Mouse (Mus musculus) CD4-positive, CD25-positive, alpha-beta regulatory T cell, adult 4 months (primary cell): ENCODE results near the gene Arsk. TPM values are rescaled to one million over a fixed set of nuclear protein-coding genes. Genes with fewer than 3 reads are reported as not detected.

Experiments used
- ATAC-seq: one replicate; pipeline ENCODE4 v1.8.0; 2017
- polyA plus RNA-seq, 2 experiments: library from polyadenylated mRNA; unstranded; fragments of 100-300 nt; shearing (Covaris generic); gene quantifications; one replicate each; pipeline ENCODE4 v1.2.1; 2017

The Arsk gene
- 1 to 10 TPM; 5.7 to 7.7 TPM for polyA plus RNA-seq

DNA sequence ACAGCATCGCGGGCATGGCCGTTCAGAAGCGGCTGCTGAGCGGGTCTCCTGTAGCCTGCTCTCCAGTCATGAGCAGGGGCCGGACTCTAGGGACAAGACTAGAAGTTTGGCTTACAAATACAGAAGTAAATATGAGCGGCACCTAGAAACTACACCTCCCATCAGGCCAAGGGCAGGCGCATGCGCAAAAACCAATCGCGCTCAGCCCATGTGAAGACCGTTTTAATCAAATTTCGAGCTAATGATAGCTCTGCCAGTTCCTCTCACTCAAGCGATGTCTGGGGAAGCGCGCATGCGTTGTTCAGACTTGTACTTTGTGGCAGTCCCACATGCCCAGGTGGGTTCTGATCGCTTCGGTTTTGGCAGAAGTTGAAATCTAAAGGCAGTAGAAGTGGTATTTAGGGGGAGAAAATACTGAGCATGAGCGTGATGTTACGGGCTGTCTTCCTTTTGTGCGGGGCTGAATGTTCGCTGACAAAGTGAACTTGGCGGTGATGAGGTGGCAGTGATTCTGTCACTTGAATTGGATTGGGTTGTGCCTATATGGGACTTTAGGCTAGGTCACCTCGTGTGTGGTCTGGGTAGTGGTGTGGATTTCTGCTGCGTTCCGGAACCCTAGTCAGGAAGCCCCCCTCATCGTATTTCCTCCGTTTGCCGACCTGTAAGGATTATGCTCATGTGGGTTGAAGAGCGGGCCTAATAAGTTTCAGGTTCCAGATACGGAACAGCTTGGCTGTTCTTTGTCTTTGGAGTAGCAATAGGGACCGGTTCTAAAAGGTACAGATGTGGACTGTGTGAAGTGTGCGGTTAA is at the start of gene Arsk, which contains the start of gene Ttc37:
Gene Arsk, minus strand, starts transcription at position 168 of the 811 bp plus-strand sequence.
Gene Ttc37, plus strand, starts transcription at position 242 of the 811 bp plus-strand sequence.
- ATAC-seq = peak; percentile 95

DNA sequence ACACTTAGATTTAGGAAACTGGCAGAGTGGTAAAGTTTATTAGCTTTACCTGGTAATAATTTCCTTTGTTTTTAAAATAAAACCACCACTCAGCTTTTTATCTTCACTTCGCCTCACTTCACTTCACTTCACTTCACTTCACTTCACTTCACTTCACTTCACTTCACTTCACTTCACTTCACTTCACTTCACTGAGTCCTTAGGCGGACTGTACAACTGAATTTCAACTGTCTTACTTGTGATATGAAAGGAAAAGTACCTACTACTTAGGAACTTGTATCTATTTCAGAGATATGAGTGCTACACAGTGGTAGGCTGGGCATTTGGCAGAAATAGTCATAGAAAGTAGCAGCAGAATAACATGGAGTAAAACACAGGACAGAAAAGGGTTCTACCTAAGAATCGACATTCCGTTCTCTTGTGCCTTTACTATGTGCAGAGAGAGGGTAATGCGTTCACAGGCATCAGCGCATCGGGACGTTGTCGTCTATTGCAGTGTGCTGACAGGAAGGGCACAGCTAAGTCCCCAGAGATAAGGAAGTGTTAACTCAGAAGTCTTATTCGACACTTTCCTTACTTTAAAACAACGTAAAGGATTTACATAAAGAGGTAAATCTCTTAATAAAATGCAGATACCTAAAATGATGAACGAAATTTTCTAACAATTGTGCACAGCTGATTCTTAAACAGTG is 42.8 kb upstream of the Arsk start:
- no peak for ATAC-seq

DNA sequence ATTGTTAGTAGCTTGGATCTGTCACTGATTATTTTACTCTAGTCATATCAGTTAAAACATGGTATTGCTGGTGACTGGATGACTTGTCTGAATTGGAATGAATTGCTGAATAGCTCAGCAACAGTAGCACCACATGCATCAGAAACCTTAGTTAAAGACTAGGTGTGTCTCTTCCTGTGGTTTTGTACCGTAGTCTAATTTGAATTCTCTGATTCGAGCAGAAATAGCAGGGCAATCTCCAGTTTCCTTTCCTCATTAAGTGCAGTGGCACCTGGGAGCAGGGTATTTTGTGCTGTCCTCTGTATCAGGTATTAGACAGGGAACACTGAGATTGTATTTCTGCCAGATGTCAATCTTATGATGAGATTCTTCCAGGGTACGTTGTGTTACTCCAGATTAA is 40.4 kb upstream of the Arsk start:
- peak; percentile 76 for ATAC-seq

DNA sequence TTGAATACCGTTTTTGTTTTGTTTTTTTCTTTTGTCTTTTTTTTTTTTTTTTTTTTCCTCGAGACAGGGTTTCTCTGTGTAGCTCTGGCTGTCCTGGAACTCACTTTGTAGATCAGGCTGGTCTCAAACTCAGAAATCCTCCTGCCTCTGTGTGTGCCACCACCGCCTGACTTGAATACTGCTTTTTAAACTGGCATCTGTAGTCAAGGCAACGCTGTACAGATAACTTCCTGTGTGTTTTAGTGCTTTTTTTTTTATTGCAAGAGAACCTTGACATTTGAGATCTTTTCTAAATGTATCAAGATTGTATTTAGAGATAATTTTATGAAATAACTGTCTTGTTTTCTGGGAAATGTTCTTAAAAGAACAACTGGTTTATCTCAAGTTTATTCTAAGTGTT is 34.0 kb upstream of the Arsk start:
- ATAC-seq = peak; percentile 76

GRCm38 (mm10) chr13:76128799-76129198 is 30.3 kb upstream of the Arsk start:
- ATAC-seq = peak; percentile 43

DNA sequence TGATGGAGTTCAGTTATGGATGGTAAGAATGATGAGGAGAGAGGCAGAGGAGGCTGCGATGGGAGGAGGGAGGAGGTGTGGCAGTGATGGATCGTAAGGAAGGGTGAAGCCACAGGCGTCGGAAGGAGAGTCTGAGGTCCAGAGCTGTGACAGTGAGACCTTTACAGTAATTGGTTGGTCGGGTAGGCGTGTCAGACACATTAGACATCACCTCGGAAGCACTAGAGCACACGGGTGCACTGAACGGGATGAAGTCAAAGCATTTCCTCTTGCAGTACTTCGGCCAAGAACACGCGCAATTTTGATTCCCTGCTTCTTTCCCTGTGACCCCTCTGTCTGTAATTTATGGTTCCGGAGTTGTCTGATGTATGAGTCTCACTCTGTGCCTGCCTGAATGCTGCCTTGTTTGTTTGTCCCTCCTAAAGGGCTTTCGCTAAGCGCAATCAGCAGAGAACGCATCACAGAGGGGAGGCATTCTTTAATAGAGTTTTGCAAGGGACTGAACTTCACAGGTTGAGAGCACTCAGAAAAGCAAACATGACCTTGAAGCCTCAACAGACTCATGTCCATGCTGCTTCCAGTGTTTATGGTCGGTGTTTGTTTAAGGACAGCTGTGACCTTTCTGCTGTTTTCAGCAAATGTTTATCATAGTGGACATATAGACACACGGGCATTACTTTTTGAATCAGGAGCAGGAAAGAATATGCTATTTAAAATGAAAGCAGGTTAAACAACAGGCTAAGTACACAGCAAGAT is 10.8 kb upstream of the Arsk start:
- ATAC-seq = no peak

DNA sequence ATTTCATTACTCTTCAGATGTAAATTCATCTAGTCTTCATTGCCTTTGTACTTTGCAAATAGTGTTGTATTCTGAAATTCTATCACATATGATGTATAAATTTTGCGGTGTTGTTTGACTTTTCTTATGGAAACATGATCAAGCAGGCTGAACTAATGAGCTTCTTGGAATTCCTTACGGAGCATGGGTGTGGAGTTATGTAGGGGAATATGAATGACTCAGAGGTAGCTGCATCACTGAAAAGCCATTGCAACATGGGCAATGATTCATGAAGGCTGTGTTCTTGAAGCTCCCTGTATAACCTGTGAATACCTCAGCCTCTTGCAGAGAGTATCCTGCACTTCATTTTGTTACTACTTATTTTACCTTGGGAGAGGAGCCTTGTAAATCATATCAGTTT is 3.5 kb upstream of the Arsk start:
- ATAC-seq = no peak

DNA sequence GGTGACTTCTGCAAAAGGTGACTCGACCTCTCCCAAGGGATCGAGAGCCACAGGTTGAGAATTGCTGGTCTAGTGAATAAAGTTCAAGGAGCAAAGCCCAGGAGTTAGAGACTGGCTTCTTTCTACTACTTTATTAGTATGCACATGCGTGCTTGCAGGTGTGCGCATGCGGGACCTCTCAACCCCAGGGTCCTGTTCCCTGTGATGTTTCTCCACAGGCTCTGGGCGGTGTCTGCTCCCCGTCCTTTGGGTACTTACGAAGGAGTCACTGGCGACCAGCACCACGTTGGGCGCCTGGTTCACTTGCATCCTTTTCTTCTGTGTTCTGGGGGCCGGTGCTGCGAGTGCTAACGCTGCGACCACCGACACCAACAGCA is 356 bp downstream of the Arsk start:
- ATAC-seq = peak; percentile 35

- no peak for ATAC-seq
These were observed 24.1 kb downstream of the Arsk start for GRCm38 (mm10) chr13:76074323-76074722.

- no peak for ATAC-seq
These were observed 34.0 kb downstream of the Arsk start for GRCm38 (mm10) chr13:76064363-76064945.

DNA sequence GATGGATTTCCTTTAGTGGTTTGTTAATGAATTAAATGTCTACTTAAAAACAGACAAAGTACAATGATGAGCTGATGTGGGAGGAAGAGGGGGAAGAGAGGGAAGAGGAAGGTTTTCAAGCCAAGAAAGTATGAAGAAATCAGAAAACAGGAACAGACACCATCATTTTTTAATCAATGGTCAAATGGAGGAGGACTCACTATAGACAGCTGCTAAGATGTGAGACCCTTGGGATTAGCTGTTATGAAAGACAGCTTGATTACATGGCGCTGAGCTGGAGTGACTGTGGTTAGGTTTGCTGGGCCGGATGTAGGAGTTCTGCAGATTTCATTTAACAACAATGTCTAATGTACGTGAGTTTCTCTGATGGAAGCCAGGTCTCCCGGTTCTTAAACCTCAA is 34.9 kb downstream of the Arsk start:
- no peak for ATAC-seq

- ATAC-seq = no peak
These were observed 35.9 kb downstream of the Arsk start for GRCm38 (mm10) chr13:76062569-76062968.

DNA sequence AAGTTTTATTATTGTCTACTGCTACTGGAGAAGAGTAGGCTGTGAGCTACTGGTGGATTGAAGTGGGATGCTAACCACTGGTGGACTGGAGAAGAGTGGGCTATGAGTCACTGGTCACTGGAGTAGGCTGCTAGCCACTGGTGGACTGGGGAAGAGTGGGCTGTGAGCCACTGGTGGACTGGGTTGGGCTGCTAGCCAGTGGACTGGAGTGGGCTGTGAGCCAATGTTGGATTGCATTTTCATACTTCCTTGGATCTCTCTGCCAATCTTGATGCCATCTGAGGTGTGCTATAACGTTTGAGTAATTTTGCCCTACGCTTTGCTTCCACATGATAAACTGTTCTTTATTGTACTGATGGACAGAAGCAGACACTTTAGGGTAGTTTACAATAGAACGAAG is 36.3 kb downstream of the Arsk start:
- no peak for ATAC-seq

- ATAC-seq = no peak
These were observed 38.9 kb downstream of the Arsk start for GRCm38 (mm10) chr13:76059591-76059990.

DNA sequence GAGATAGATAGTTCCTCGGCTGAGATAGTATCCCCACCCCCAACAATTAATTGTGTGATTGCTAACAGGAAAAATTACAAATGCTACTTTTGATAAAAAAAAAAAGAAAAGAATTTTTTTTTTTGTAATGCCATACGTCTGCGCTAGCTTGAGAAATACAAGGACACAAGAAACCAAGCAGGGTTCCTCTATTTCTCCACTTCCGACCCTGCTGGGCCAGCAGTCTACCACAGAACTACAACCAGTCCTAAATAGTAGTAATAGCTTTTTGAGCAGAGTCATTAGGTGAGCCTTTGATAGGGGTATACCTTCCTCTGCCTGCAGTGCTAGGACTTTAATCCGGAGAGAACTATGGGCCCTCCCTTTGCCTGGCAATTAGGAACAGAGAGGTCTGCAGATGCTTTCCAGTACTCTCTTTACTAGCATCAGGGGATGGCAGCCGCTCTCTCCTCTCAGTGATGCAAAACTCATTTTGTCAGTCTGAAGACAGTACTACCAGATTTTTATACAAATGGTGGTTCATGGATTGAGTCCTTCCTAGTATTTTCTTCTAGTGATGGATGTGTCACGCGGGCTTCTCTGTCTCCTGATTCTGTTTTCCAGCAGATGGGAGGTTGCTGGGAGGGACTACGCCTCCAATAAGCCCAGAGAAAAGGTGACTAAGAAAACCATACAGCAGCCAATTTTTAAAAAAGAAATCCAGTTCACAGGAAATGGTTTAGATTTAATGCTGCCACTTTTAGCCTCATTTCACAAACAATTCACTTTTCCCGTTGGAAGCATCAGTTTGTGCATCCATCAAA is 41.0 kb downstream of the Arsk start:
- ATAC-seq = no peak

DNA sequence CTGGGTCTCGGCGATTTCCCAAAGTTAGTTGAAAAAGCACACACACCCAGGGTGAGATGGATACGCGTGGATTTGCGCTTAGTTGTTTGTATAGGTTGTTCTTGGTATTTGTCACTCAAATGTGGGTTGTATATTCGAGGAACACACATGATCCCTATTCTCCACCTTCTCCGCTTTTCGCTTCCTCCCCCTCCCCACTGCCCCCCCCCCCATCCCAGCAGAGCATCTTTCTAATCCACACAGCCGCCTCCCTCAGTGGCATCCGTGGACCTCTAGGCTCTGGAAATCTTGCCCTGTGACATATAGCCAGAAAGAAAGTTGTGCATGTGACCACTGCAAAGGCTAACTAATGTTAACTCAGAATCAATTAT is 41.6 kb downstream of the Arsk start, which contains the start of gene Gpr150:
Gene Gpr150, minus strand, starts transcription at position 101 of the 371 bp plus-strand sequence.
- no peak for ATAC-seq

- peak; percentile 80 for ATAC-seq
These were observed 42.2 kb downstream of the Arsk start for GRCm38 (mm10) chr13:76056261-76056724.

- peak; percentile 27 for ATAC-seq
These were observed 42.8 kb downstream of the Arsk start for GRCm38 (mm10) chr13:76055391-76056232.

- ATAC-seq = no peak
These were observed 53.5 kb downstream of the Arsk start for GRCm38 (mm10) chr13:76044971-76045370.

DNA sequence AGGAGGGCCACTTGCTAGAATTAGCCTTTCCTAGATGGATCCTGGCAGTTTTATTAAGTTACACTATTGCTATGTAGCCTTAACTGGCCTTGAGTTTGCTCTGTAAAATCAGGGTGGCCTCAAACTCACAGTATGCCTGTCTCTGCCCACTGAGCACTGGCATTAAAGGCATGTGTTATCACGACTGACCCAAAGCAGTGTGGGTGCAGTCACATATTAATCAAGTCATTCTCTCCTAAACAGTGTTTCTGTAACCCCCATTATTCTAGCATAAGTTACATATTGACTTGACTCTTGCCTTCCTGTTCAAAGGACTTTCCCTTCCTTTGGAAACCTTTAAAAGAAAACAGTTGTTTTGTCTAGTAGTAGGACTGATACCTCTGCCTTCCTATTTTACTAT is 56.0 kb downstream of the Arsk start:
- no peak for ATAC-seq

DNA sequence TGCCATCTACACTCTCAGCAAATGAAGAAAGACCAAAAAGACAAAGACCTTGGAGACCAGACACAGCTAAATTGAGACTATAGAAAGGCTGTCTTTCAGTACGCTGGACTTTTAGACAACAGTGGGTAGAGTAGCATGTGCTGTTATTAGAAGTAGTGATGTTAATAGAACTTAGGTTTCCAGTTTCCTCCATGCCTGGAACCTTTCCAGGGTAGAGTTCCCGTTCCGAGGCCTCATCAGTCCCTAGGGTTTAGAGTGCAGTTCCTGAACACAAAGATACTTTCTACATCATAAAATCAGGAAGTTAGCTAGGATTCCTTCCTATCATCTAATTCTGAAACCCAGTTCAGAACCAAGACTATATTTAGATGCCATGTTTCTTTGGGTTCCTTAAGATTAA is 73.9 kb downstream of the Arsk start:
- ATAC-seq = no peak
